Mouse (Mus musculus) ovary, postnatal 14 days (tissue): ENCODE results near the gene Dyrk3.
A peak's percentile ranks its signal among the peaks of the same experiment; 100 is the strongest.
"Not testable (repeated sequence)": the region's sequence is repeated elsewhere in the genome, so short reads cannot be mapped to it uniquely, and the experiment has no call there.

Source experiments
- DNase-seq: peaks from one replicate; pipeline ENCODE4 v3.0.0; 2022; ENCODE audit warnings: low spot score

The Dyrk3 gene

GRCm38 (mm10) chr1:131155456-131155855 is 17.3 kb upstream of the Dyrk3 start:
- DNase-seq = peak; percentile 37

GRCm38 (mm10) chr1:131153018-131153629 is 15.0 kb upstream of the Dyrk3 start, which contains the start of gene Eif2d:
TSS of gene Eif2d (plus strand) at chr1:131153181.
- peak; percentile 81 for DNase-seq

- no peak for DNase-seq
Measured at GRCm38 (mm10) chr1:131149496-131149895, 11.4 kb upstream of the Dyrk3 start.

DNA sequence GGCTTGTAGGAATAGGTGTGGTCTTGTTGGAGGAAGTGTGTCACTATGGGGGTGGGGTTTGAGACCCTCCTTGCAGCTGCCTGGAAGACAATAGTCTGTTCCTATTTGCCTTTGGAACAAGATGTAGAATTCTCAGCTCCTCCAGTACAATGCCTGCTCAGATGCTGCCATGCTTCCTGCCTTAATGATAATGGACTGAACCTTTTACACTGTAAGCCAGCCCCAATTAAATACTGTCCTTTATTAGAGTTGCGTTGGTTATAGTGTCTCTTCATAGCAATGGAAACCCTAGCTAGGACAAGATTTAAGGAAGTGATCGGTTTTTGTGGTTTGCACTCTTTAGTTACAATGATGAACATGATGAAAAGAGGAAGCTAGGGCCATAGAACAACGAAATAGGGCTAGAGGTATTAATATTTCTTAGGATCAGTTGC is 8.1 kb upstream of the Dyrk3 start:
- DNase-seq = no peak

GRCm38 (mm10) chr1:131145222-131145621 is 7.1 kb upstream of the Dyrk3 start:
- DNase-seq = not testable (repeated sequence)

DNA sequence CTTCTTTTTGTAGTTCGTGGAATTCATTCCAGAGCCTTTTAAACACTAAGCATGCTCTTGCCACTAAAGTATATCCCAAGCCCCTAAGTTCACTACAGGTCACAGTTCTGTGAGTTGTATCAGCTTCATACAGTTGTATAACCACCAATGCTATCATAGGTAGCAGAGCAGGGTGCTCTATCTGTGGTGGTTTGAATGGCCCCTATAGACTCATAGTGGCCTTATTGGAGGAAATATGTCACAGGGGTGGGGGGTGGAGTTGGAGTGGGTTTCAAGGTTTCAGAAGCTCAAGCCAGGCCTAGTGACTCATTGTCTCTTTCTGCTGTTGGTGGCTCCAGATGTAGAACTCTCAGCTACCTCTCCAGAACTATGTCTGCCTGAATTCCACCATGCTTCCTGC is 4.3 kb upstream of the Dyrk3 start:
- DNase-seq = no peak

- DNase-seq = no peak
Measured at GRCm38 (mm10) chr1:131141449-131141848, 3.3 kb upstream of the Dyrk3 start.

DNA sequence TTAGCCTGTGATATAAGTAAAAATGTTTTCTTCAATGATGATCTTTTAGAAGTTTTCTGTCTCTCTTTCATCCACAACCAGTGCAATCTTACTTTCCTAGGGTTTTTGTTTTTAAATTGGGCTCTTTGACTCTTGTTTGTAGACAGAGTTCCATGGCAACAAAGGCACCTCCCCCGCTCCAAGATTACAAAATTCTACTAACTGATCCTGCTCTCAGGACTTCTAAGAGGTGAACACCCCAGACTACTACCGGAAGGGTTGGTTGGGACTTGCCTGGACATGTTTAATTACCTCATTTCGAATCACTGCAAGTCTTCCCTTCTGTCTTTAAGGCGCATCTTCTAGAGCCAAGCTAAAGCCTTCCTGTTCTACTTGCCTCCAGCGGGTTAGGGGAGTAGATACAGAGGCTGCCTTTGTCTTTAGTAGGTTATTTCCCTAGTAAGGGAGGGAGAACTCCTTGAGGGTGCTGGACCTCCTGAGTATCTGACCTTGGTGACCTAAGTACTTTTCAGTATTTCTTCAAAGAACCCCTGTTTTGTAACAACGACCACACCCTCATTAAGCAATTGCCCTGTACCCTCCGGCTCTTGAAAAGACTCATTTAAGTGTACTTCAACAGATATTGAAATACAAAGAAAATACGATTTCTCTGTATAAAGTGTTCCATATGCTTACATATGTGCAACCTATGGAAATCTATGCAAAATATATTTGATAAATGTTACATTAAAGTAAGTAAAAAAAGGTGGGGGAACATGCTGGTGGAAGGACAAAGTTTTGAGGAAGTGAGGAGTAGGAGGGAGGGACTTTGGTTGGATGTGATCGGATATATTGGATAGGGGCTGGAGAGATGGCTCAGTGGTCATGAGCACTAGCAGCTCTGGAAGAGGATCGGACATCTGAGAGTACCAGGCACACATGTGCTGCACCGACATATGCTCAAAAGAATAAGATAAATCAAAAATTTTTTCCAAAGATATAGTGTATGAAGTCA is 1.3 kb upstream of the Dyrk3 start:
- DNase-seq = no peak

DNA sequence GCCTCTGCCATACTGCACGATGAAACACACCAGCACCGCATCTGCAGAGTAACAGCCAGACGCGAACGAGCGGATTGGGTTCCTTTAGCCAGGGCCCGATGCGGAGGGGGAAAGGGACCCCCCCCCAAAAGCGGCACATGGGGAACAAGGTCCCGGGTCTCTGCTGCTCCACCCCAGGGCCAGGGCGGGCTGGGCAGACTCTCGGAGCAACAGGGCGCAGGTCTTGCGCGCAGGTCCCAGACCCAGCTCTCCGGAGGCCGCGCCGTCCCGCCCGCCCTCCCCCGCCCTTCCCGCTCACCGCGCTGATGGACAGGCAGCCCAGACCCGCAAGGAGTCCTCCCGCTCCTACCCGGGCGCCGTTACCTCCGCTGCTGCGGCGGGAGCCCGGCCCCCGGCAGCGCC is 422 bp downstream of the Dyrk3 start:
- peak; percentile 9 for DNase-seq

DNA sequence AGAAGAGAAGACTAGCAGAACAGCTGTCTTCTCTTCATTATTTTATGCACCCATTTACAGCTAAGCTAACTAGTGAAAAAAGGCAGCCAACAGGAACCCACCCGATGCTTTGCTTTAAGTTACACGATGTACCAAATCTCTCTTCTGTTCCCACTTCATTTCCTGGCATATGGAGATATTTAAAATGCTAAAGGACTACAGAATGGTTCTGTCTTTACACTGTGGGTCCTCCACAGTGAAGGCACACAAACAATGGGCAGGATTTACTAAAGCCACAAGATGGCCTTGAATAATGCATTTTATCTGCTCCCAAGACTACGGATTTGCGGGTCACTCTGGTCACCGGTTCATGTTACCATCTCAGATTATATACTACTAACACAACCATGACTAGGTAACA is 1.0 kb downstream of the Dyrk3 start:
- no peak for DNase-seq

DNA sequence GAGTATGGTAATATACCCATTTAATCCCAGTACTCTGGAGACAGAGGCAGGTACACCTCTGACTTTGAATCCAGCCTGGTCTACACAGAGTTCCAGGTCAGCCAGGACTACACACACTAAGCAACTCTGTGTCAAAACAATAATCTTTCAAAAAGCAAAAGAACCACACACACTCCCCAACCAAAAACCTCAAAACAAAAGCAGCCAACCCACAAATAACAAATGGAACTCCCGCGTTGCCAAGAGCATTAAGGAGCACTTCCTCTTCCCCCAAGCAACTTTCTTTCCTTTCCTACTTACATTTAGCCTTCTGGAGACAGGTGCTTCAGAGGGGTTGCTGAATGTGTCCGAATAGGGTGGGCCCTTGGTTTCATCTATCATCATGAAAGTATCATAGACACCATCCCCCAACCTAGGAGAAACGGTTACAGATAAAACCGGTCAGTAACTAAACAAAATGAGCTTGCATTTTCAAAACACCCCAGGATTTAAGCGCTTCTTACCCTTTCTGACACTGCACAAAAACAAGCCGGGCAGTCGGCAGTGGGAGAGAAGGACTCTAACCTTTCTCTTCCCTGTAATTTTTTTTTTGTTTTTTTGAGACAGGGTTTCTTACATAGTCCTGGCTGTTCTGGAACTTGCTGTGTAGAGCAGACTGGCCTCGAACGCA is 2.0 kb downstream of the Dyrk3 start:
- no peak for DNase-seq

- no peak for DNase-seq
Measured at GRCm38 (mm10) chr1:131134942-131135522, 3.1 kb downstream of the Dyrk3 start.

DNA sequence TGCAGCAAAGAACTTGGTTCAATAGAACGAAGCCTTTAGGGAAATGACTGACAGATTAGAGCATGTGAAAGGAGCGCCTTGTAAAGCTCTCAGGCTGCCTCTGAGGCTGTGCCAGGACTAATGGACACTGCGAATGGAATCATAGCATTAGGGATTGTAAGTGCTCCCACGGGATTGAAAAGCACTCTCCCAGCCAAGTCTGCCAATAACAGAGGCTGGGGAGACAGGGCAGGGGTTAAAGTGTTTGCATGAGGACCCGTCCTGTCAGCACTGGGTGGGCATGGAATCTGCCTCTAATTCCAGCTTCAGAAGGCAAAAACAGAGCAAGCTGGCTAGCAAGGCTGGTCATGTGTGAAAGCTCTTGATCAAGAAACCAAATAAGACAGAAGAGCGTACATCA is 3.9 kb downstream of the Dyrk3 start:
- no peak for DNase-seq

DNA sequence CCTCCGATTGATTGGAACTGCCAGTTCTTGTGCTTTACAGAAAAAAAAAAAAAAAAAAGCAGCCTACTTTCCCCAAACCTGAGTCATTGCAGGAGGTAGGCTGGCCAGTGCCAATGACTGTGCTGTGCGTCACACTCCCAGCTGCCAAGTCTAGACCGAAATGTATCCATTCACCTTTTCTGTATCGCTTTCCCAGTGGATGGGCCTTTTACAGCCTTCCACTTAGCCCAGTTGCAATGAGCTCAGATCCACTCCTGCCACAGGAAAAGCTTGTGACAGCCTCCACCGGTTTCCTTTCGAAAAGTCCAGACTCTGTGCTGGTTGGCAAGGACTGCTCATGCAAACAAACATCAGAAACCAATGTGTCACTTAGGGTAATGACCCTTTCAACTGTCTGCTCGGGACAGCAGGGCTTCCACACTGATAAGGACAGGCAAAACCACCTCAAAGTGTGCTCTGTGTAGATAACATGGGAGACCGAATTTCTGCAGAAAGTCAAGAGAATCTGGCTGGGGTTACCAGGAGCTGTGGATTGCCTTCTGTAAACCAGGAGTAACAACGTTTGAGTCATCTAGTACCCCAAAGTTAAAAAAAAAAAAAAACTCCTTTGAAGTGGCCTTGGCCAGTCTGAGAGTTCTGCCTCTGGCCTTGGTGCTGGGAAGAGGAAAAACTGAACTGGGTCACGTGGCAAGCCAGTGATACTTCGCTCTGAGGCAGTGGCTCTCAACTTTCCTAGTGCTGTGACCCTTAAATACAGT is 12.0 kb downstream of the Dyrk3 start:
- no peak for DNase-seq

DNA sequence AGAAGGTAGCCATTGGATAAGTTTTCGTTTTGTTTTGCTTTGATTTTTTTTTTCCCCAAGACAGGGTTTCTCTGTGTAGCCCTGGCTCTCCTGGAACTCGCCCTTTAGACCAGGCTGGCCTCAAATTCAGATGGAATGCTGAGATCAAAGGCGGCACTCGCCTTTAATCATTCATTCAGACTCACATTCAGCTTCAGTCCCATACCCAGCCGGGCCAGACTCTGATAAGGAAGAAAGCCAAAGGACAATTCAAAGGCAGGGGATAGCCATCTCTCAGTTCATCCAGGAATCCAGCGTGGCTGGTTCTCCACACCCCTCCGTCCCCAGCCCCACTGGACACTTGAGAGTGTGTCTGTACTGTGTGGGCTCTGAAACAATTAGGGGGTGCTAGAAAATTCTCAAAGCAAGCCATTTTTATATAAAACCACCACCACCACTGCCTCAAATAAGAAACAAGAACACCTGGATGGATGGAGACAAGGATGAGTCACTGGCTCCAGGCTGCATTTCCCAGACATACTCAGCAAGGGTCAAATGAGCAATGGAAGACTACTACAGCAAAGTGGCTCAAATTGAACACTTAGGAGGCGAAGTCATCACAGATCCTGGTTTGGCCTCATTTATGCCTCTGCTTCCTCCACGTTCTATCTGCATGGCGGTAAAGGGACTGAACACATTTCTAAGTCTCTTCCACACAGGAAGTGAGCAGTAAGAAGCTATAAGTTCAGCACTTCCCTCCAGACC is 14.4 kb downstream of the Dyrk3 start:
- DNase-seq = no peak

DNA sequence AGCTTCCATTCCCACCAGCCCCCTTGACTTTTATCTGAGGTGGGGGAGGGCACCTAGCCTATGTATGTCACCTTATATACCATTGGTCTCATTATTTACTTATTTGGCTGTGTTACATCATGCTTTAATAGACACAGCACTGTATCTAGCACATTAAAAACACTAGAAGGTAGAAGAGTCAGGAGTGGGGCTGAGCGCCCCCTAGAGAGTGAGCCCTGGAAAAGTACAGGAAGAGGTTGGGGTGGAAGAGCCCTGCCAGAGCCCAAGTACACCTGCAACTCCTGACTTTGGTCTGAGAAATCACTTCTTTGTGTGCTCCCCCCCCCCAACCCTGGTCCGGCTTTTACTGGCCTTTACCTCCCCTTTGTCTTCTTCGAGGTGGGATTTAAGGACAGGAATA is 16.2 kb downstream of the Dyrk3 start:
- no peak for DNase-seq

DNA sequence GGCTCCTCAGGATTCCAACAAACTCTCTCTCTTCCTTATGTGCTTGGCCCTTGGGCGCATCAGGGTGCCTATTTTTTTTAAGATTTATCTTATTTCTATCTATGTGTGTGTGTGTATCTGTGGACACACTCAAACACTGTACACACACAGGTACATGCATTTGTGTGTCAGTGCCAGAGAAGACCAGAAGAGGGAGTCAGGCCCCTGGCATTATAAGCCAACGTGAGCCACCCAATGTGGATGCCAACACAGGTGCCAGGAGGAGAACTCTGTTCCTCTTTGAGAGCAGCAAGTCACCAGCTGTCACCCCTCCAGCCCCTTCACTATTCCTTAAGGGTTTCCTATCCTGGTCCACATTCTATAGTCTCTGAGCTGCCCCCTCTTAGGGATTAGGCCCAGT is 19.1 kb downstream of the Dyrk3 start:
- DNase-seq = no peak

DNA sequence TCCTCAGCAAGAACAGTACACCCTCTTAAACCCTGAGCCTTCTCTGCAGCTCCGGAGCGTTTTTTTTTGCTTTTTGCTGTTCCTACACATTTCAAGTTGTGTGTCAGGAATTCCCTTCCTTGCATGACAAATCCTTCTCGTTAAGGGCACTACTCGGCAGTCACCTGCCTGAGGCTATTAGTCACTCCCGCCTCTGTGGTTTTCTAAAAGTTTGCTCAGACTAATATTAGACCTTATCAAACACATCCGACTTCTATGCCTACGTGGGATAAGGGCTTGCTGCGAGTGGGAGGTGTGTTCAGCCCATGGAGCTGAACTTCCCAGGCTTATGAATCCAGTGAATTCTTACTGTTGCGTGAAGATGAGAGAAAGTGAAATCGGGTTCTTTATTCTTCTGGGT is 19.6 kb downstream of the Dyrk3 start:
- no peak for DNase-seq

GRCm38 (mm10) chr1:131116430-131117011 is 21.6 kb downstream of the Dyrk3 start:
- DNase-seq = no peak

DNA sequence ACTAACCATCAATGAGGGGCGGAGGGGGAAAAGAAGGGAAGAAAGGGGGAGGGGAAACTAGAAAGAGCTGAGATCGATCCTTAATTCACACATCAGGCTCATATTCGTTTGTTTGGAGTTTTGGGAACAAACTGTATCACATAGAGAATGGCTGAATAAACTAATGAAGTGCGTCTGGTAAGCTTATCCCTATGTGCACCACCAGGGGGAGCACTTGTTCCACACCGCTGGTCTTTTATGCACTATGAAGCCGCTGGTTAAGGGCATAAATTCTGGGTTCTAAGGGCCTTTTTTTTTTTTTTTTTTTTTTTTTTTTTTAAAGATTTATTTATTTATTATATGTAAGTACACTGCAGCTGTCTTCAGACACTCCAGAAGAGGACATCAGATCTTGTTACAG is 22.2 kb downstream of the Dyrk3 start:
- peak; percentile 66 for DNase-seq
